Mouse (Mus musculus): ENCODE measurements around the gene Togaram2. TPM values are rescaled to one million over a fixed set of nuclear protein-coding genes. Genes with fewer than 3 reads are reported as not detected.

Gene Togaram2
- polyA plus RNA-seq, 1 experiment from 2014 or later = 0.93 TPM

- no peaks in the 10 kb centered on the region for H3K4me1 ChIP-seq (ENCODE audit: control insufficient read depth, insufficient read depth, low read length)
- DNase-seq (ENCODE audit: low spot score) (no peak), ATAC-seq (ENCODE audit: low read depth) (no peak)
- no peak overlapping the region for H3K27ac ChIP-seq (replicated peaks; ENCODE audit: low read depth, low read length)
- no peak overlapping the region for H3K4me3 ChIP-seq (ENCODE audit: low read depth, low read length)
- H3K9ac ChIP-seq (ENCODE audit: low read depth, low read length) = no peak overlapping the region
- no peaks in the 10 kb centered on the region for H3K27me3 ChIP-seq (replicated peaks; ENCODE audit: control insufficient read depth, insufficient read depth, low read length)
- WGBS = 77% methylated on average over 5 of the region's 5 CpGs
- H3K9me3 ChIP-seq (ENCODE audit: control insufficient read depth, low read length) = no peaks in the 10 kb centered on the region
- no peak overlapping the region for H3K4me2 ChIP-seq (ENCODE audit: low read depth, low read length)
- no peaks in the 10 kb centered on the region for H3K36me3 ChIP-seq (ENCODE audit: control insufficient read depth, insufficient read depth, low read length)
These were observed 16.8 kb downstream of the Togaram2 start for GRCm38 (mm10) chr17:71689903-71690302.

GRCm38 (mm10) chr17:71691361-71691875, 18.4 kb downstream of the Togaram2 start:
- no peaks in the 10 kb centered on the region for H3K36me3 ChIP-seq (ENCODE audit: control insufficient read depth, insufficient read depth, low read length)
- no peaks in the 10 kb centered on the region for H3K27me3 ChIP-seq (replicated peaks; ENCODE audit: control insufficient read depth, insufficient read depth, low read length)
- H3K4me2 ChIP-seq (ENCODE audit: low read depth, low read length) = no peak overlapping the region
- H3K4me1 ChIP-seq (ENCODE audit: control insufficient read depth, insufficient read depth, low read length) = no peaks in the 10 kb centered on the region
- ATAC-seq (ENCODE audit: low read depth) (no peak; the same call in 1 of the 2 replicates), DNase-seq (ENCODE audit: low spot score) (no peak)
- no peak overlapping the region for H3K4me3 ChIP-seq (ENCODE audit: low read depth, low read length)
- no peak overlapping the region for H3K27ac ChIP-seq (replicated peaks; ENCODE audit: low read depth, low read length)
- H3K9ac ChIP-seq (ENCODE audit: low read depth, low read length) = no peak overlapping the region
- 72% methylated on average over 11 of the region's 11 CpGs for WGBS
- no peaks in the 10 kb centered on the region for H3K9me3 ChIP-seq (ENCODE audit: control insufficient read depth, low read length)

- 44% methylated on average over 5 of the region's 5 CpGs for WGBS
- no peak for DNase-seq (ENCODE audit: low spot score)
- H3K36me3 ChIP-seq (ENCODE audit: control insufficient read depth, insufficient read depth, low read length) = no peaks in the 10 kb centered on the region
These were observed 20.3 kb downstream of the Togaram2 start for GRCm38 (mm10) chr17:71693313-71693712.

GRCm38 (mm10) chr17:71693780-71694179, 20.7 kb downstream of the Togaram2 start:
- no peak for ATAC-seq (ENCODE audit: low read depth)
- WGBS = 44% methylated on average over 8 of the region's 8 CpGs

More at GRCm38 (mm10) chr17:71693313-71693712, 20.3 kb downstream of the Togaram2 start:
- no peak overlapping the region for H3K4me3 ChIP-seq (ENCODE audit: low read depth, low read length)
- no peaks in the 10 kb centered on the region for H3K9me3 ChIP-seq (ENCODE audit: control insufficient read depth, low read length)
- no peak overlapping the region for H3K27ac ChIP-seq (replicated peaks; ENCODE audit: low read depth, low read length)
- H3K4me2 ChIP-seq (ENCODE audit: low read depth, low read length) = no peak overlapping the region
- ATAC-seq (ENCODE audit: low read depth) = no peak
- no peaks in the 10 kb centered on the region for H3K4me1 ChIP-seq (ENCODE audit: control insufficient read depth, insufficient read depth, low read length)
- no peak overlapping the region for H3K9ac ChIP-seq (ENCODE audit: low read depth, low read length)
- no peaks in the 10 kb centered on the region; the same call in 1 of the 2 replicates for H3K27me3 ChIP-seq (replicated peaks; ENCODE audit: control insufficient read depth, insufficient read depth, low read length)

GRCm38 (mm10) chr17:71695151-71695550, 22.1 kb downstream of the Togaram2 start:
- Histone ChIP-seq H3K4me3 (ENCODE audit: low read depth, low read length) (no peak overlapping the region), H3K27me3 (replicated peaks; ENCODE audit: control insufficient read depth, insufficient read depth, low read length) (no peaks in the 10 kb centered on the region; the same call in 1 of the 2 replicates), H3K9me3 (ENCODE audit: control insufficient read depth, low read length) (no peaks in the 10 kb centered on the region), H3K4me1 (ENCODE audit: control insufficient read depth, insufficient read depth, low read length) (no peaks in the 10 kb centered on the region), H3K9ac (ENCODE audit: low read depth, low read length) (no peak overlapping the region), H3K4me2 (ENCODE audit: low read depth, low read length) (no peak overlapping the region), H3K36me3 (ENCODE audit: control insufficient read depth, insufficient read depth, low read length) (no peaks in the 10 kb centered on the region), H3K27ac (replicated peaks; ENCODE audit: low read depth, low read length) (no peak overlapping the region)
- WGBS = 85% methylated on average over 8 of the region's 8 CpGs
- ATAC-seq (ENCODE audit: low read depth) = no peak
- no peak for DNase-seq (ENCODE audit: low spot score)

More at GRCm38 (mm10) chr17:71693780-71694179, 20.7 kb downstream of the Togaram2 start:
- no peak for DNase-seq (ENCODE audit: low spot score)
- H3K4me2 ChIP-seq (ENCODE audit: low read depth, low read length) = no peak overlapping the region
- no peaks in the 10 kb centered on the region; the same call in 1 of the 2 replicates for H3K27me3 ChIP-seq (replicated peaks; ENCODE audit: control insufficient read depth, insufficient read depth, low read length)
- H3K9ac ChIP-seq (ENCODE audit: low read depth, low read length) = no peak overlapping the region
- no peak overlapping the region for H3K4me3 ChIP-seq (ENCODE audit: low read depth, low read length)
- no peaks in the 10 kb centered on the region for H3K36me3 ChIP-seq (ENCODE audit: control insufficient read depth, insufficient read depth, low read length)
- no peaks in the 10 kb centered on the region for H3K4me1 ChIP-seq (ENCODE audit: control insufficient read depth, insufficient read depth, low read length)
- H3K27ac ChIP-seq (replicated peaks; ENCODE audit: low read depth, low read length) = no peak overlapping the region
- H3K9me3 ChIP-seq (ENCODE audit: control insufficient read depth, low read length) = no peaks in the 10 kb centered on the region

GRCm38 (mm10) chr17:71695716-71696315, 22.8 kb downstream of the Togaram2 start:
- no peaks in the 10 kb centered on the region for H3K36me3 ChIP-seq (ENCODE audit: control insufficient read depth, insufficient read depth, low read length)
- WGBS = 72% methylated on average over 15 of the region's 15 CpGs
- no peak overlapping the region for H3K27ac ChIP-seq (replicated peaks; ENCODE audit: low read depth, low read length)
- no peak overlapping the region for H3K4me3 ChIP-seq (ENCODE audit: low read depth, low read length)
- DNase-seq (ENCODE audit: low spot score) = no peak
- no peaks in the 10 kb centered on the region for H3K9me3 ChIP-seq (ENCODE audit: control insufficient read depth, low read length)
- no peaks in the 10 kb centered on the region for H3K4me1 ChIP-seq (ENCODE audit: control insufficient read depth, insufficient read depth, low read length)
- ATAC-seq (ENCODE audit: low read depth) = no peak
- H3K9ac ChIP-seq (ENCODE audit: low read depth, low read length) = no peak overlapping the region
- H3K4me2 ChIP-seq (ENCODE audit: low read depth, low read length) = no peak overlapping the region
- no peaks in the 10 kb centered on the region; the same call in 1 of the 2 replicates for H3K27me3 ChIP-seq (replicated peaks; ENCODE audit: control insufficient read depth, insufficient read depth, low read length)

- Histone ChIP-seq H3K27ac (replicated peaks; ENCODE audit: low read depth, low read length) (no peak overlapping the region), H3K9ac (ENCODE audit: low read depth, low read length) (no peak overlapping the region), H3K4me3 (ENCODE audit: low read depth, low read length) (no peak overlapping the region), H3K9me3 (ENCODE audit: control insufficient read depth, low read length) (no peaks in the 10 kb centered on the region), H3K4me2 (ENCODE audit: low read depth, low read length) (no peak overlapping the region), H3K4me1 (ENCODE audit: control insufficient read depth, insufficient read depth, low read length) (no peaks in the 10 kb centered on the region), H3K36me3 (ENCODE audit: control insufficient read depth, insufficient read depth, low read length) (no peaks in the 10 kb centered on the region), H3K27me3 (replicated peaks; ENCODE audit: control insufficient read depth, insufficient read depth, low read length) (no peaks in the 10 kb centered on the region; the same call in 1 of the 2 replicates)
- WGBS = 79% methylated on average over 4 of the region's 5 CpGs
- DNase-seq (ENCODE audit: low spot score) (no peak), ATAC-seq (ENCODE audit: low read depth) (no peak)
These were observed 23.3 kb downstream of the Togaram2 start for GRCm38 (mm10) chr17:71696396-71696795.

GRCm38 (mm10) chr17:71697896-71698618, 25.0 kb downstream of the Togaram2 start:
- H3K9me3 ChIP-seq (ENCODE audit: control insufficient read depth, low read length) = no peaks in the 10 kb centered on the region
- H3K36me3 ChIP-seq (ENCODE audit: control insufficient read depth, insufficient read depth, low read length) = no peaks in the 10 kb centered on the region
- H3K4me2 ChIP-seq (ENCODE audit: low read depth, low read length) = no peak overlapping the region
- H3K4me1 ChIP-seq (ENCODE audit: control insufficient read depth, insufficient read depth, low read length) = no peaks in the 10 kb centered on the region
- WGBS = 78% methylated on average over 11 of the region's 11 CpGs
- no peak overlapping the region for H3K9ac ChIP-seq (ENCODE audit: low read depth, low read length)
- H3K4me3 ChIP-seq (ENCODE audit: low read depth, low read length) = no peak overlapping the region
- ATAC-seq (ENCODE audit: low read depth) = no peak
- DNase-seq (ENCODE audit: low spot score) = no peak
- H3K27me3 ChIP-seq (replicated peaks; ENCODE audit: control insufficient read depth, insufficient read depth, low read length) = no peaks in the 10 kb centered on the region; the same call in 1 of the 2 replicates
- H3K27ac ChIP-seq (replicated peaks; ENCODE audit: low read depth, low read length) = no peak overlapping the region

Measured in embryonic facial prominence, embryonic 14.5 days (tissue).